Mouse (Mus musculus) liver, postnatal 0 days (tissue): Measurements from ENCODE around the gene Golph3. TPM values are rescaled to one million over a fixed set of nuclear protein-coding genes. Genes with fewer than 3 reads are reported as not detected.

Experiments used
- ATAC-seq: fragments of 200-750 bp; cut with Nextera tagmentation; 2 replicates; pipeline ENCODE4 v1.8.0; 2017; ENCODE audit warnings: mild to moderate bottlenecking, moderate library complexity
- DNase-seq: peaks from one replicate; pipeline ENCODE4 v3.0.0-alpha.2; 2016
- H3K27ac ChIP-seq: fragments of 300-500 bp; sonication (generic); 2 replicates; pipeline ENCODE4 v1.5.1; 2014; ENCODE audit warnings: antibody characterized with exemption, moderate library complexity, mild to moderate bottlenecking, low read depth
- H3K27me3 ChIP-seq: fragments of 300-500 bp; sonication (generic); 2 replicates; pipeline ENCODE4 v1.6.1; 2014; ENCODE audit warnings: low read length, control low read depth, mixed read lengths; ENCODE audit not compliant: insufficient read depth
- H3K36me3 ChIP-seq: fragments of 300-500 bp; sonication (generic); replicated peaks from 2 replicates; pipeline ENCODE4 v1.6.1; 2014; ENCODE audit warnings: mild to moderate bottlenecking, control low read depth, low read length, moderate library complexity, mixed read lengths; ENCODE audit not compliant: insufficient read depth
- H3K4me1 ChIP-seq: fragments of 300-500 bp; sonication (generic); 2 replicates; pipeline ENCODE4 v1.6.1; 2014; ENCODE audit warnings: antibody characterized with exemption, mild to moderate bottlenecking, control low read depth; ENCODE audit not compliant: insufficient read depth
- H3K4me2 ChIP-seq: fragments of 300-500 bp; sonication (generic); 2 replicates; pipeline ENCODE4 v1.6.1; 2014; ENCODE audit warnings: low read depth, mild to moderate bottlenecking, low read length, moderate library complexity, mixed read lengths
- H3K4me3 ChIP-seq: fragments of 300-500 bp; sonication (generic); 2 replicates; pipeline ENCODE4 v1.5.1; 2014; ENCODE audit warnings: low read depth, low read length
- H3K9ac ChIP-seq: fragments of 300-500 bp; sonication (generic); replicated peaks from 2 replicates; pipeline ENCODE4 v1.6.1; 2014; ENCODE audit warnings: mild to moderate bottlenecking, moderate library complexity
- H3K9me3 ChIP-seq: fragments of 300-500 bp; sonication (generic); 2 replicates; pipeline ENCODE4 v1.6.1; 2016; ENCODE audit warnings: mild to moderate bottlenecking, control low read depth, low read length, mixed read lengths
- CTCF ChIP-seq: sonication (generic); IDR thresholded peaks from 2 replicates; pipeline ENCODE4 v1.5.1; 2016; ENCODE audit warnings: antibody characterized with exemption, low read depth
- EP300 ChIP-seq: IDR thresholded peaks from 2 replicates; pipeline ENCODE4 v1.6.1; 2016; ENCODE audit warnings: antibody characterized with exemption, low read depth, mild to moderate bottlenecking
- WGBS: fragments of 180-500 bp; shearing (Covaris S2); extraction: QIAGEN DNeasy Blood & Tissue Kit; methylation state at CpG from one replicate; pipeline ENCODE4 v1.1.7; 2014; ENCODE audit not compliant: insufficient replicate concordance; 5-methylcytosine and 5-hydroxymethylcytosine counted together
- polyA plus RNA-seq: library from polyadenylated mRNA; unstranded; fragments of >200 nt; fragmentation: Nextera tagmentation; extraction: Ambion mirVana; gene quantifications from 2 replicates; pipeline ENCODE4 v1.2.1, GENCODE M21; 2015

Gene Golph3
- polyA plus RNA-seq, 1 experiment from 2014 or later: 35.8 TPM

- Histone ChIP-seq H3K4me2 (no peak overlapping the region), H3K27ac (no peak overlapping the region), H3K9ac (no peak overlapping the region), H3K4me1 (no peaks in the 10 kb centered on the region), H3K36me3 (peaks cover 26% of the 10 kb centered on the region), H3K4me3 (no peak overlapping the region), H3K27me3 (no peaks in the 10 kb centered on the region), H3K9me3 (no peaks in the 10 kb centered on the region)
- no peak for ATAC-seq
- TF ChIP-seq CTCF (no peak), EP300 (no peak)
- WGBS: 88% methylated on average over 6 of the region's 6 CpGs
- no peak for DNase-seq
These were observed 34.0 kb downstream of the Golph3 start for GRCm38 (mm10) chr15:12355261-12355660.

- peaks cover 23% of the 10 kb centered on the region for H3K36me3 ChIP-seq
- no peak overlapping the region for H3K4me3 ChIP-seq
- no peaks in the 10 kb centered on the region for H3K27me3 ChIP-seq
- ATAC-seq (no peak), DNase-seq (no peak)
- no peak overlapping the region for H3K4me2 ChIP-seq
- H3K27ac ChIP-seq: no peak overlapping the region
- TF ChIP-seq EP300 (no peak), CTCF (no peak)
- H3K9ac ChIP-seq: no peak overlapping the region
- WGBS: 64% methylated on average over 7 of the region's 7 CpGs
- H3K4me1 ChIP-seq: no peaks in the 10 kb centered on the region
- H3K9me3 ChIP-seq: no peaks in the 10 kb centered on the region
These were observed 34.7 kb downstream of the Golph3 start for GRCm38 (mm10) chr15:12355907-12356306.

- peaks cover 17% of the 10 kb centered on the region for H3K36me3 ChIP-seq
- ATAC-seq (no peak), DNase-seq (no peak)
- H3K9me3 ChIP-seq: no peaks in the 10 kb centered on the region
- H3K27me3 ChIP-seq: no peaks in the 10 kb centered on the region
- no peak for TF ChIP-seq CTCF
- no peak for TF ChIP-seq EP300
- no peak overlapping the region for H3K27ac ChIP-seq
- H3K4me1 ChIP-seq: no peaks in the 10 kb centered on the region
- H3K4me3 ChIP-seq: no peak overlapping the region
- no peak overlapping the region for H3K9ac ChIP-seq
- H3K4me2 ChIP-seq: no peak overlapping the region
These were observed 36.2 kb downstream of the Golph3 start for GRCm38 (mm10) chr15:12357459-12357858.

- no peak for ATAC-seq
- no peak for TF ChIP-seq EP300
- TF ChIP-seq CTCF: no peak
These were observed 37.1 kb downstream of the Golph3 start for GRCm38 (mm10) chr15:12358384-12358783.

GRCm38 (mm10) chr15:12360519-12361212 is 39.4 kb downstream of the Golph3 start:
- ATAC-seq: no peak
- Histone ChIP-seq H3K36me3 (0 out of 2 replicates have a peak, but pooled peaks cover 2% of the 10 kb centered on the region), H3K4me1 (0 out of 2 replicates have a peak, but pooled peaks cover under 1% of the 10 kb centered on the region), H3K9me3 (no peaks in the 10 kb centered on the region), H3K27me3 (no peaks in the 10 kb centered on the region), H3K9ac (no peak overlapping the region), H3K4me3 (no peak overlapping the region), H3K4me2 (no peak overlapping the region), H3K27ac (no peak overlapping the region)
- no peak for DNase-seq
- WGBS: 86% methylated on average over 19 of the region's 19 CpGs
- TF ChIP-seq EP300: no peak
- no peak for TF ChIP-seq CTCF

More at GRCm38 (mm10) chr15:12358384-12358783, 37.1 kb downstream of the Golph3 start:
- no peaks in the 10 kb centered on the region for H3K4me1 ChIP-seq
- H3K4me2 ChIP-seq: no peak overlapping the region
- peaks cover 14% of the 10 kb centered on the region for H3K36me3 ChIP-seq
- DNase-seq: no peak
- no peak overlapping the region for H3K27ac ChIP-seq
- 88% methylated on average over 5 of the region's 5 CpGs for WGBS
- no peak overlapping the region for H3K9ac ChIP-seq
- no peak overlapping the region for H3K4me3 ChIP-seq
- no peaks in the 10 kb centered on the region for H3K9me3 ChIP-seq
- H3K27me3 ChIP-seq: no peaks in the 10 kb centered on the region

GRCm38 (mm10) chr15:12362001-12362700 is 40.9 kb downstream of the Golph3 start:
- Histone ChIP-seq H3K36me3 (no peaks in the 10 kb centered on the region), H3K27ac (no peak overlapping the region), H3K27me3 (no peaks in the 10 kb centered on the region), H3K4me3 (no peak overlapping the region), H3K9me3 (no peaks in the 10 kb centered on the region), H3K9ac (no peak overlapping the region), H3K4me1 (peaks cover 12% of the 10 kb centered on the region), H3K4me2 (no peak overlapping the region)
- DNase-seq (no peak), ATAC-seq (no peak)
- TF ChIP-seq EP300 (no peak), CTCF (no peak)
- WGBS: 82% methylated on average over 14 of the region's 14 CpGs
